Mouse (Mus musculus) bone marrow, adult 2 months (tissue): ENCODE data around the gene Dagla.

Source experiments
- CTCF ChIP-seq: fragments of 200-500 bp; IDR thresholded peaks from 2 replicates; pipeline ENCODE4 v1.5.1; 2011; ENCODE audit warnings: low read length, control low read depth; ENCODE audit not compliant: control insufficient read depth, insufficient read depth
- POLR2A ChIP-seq: fragments of 200-500 bp; IDR thresholded peaks from 2 replicates; pipeline ENCODE4 v1.6.1; 2011; ENCODE audit warnings: low read depth, mild to moderate bottlenecking, control low read depth, low read length, borderline replicate concordance; ENCODE audit not compliant: control insufficient read depth

GRCm38 (mm10) chr19:10268851-10269250, 35.8 kb downstream of the Dagla start:
- no peak for TF ChIP-seq POLR2A
- TF ChIP-seq CTCF: no peak
